13 mouse cellular contexts compared by ENCODE assay signal in genomic region chr9:112353196-112353595, GRCm38 (mm10).
DNase-seq lines count a peak whose midpoint lies in the region.
"Had no signal": no experiment of that assay in that cellular context is flagged by ENCODE, and none has a peak within 500 bp of the region (broad histone marks: within the 10 kb centered on the region; RNA-seq: fewer than 3 reads in every experiment).

No protein-coding gene starts in this region.

- peak; percentile 27 for DNase-seq in cerebellum, adult 11-12 months
- no peak for DNase-seq in cerebellum, postnatal 4 days (ENCODE audit: low spot score in 2 of 2)
- peak; percentile 39 to 51 for DNase-seq in cerebellum, adult 18-20 months
- peak; percentile 44 for DNase-seq in cerebellum, adult 9-11 months
- DNase-seq in cerebellum, postnatal 36 days, result peak; percentile 18 to 46
- no peak for DNase-seq in right cerebral cortex, postnatal 10 days (ENCODE audit: low spot score in 2 of 2)
- no peak for DNase-seq in spleen, adult 12 weeks (ENCODE audit: low spot score)
- DNase-seq: adrenal gland, postnatal 14 days; embryo, embryonic 11 days; gastrocnemius, postnatal 36 days; heart, adult 18-20 months; heart, postnatal 14 days; kidney, adult 11 months had no signal

Comparison
In these comparisons a context has a peak if more than half of its experiments do, and no peak if none do; other contexts are left out.
1. DNase-seq: peak in cerebellum, adult 11-12 months (single experiment), cerebellum, adult 18-20 months (2 of 2), cerebellum, adult 9-11 months (single experiment) and cerebellum, postnatal 36 days (2 of 2); none in cerebellum, postnatal 4 days (0 of 2), right cerebral cortex, postnatal 10 days (0 of 2) and spleen, adult 12 weeks (single experiment).